Mouse (Mus musculus) thymus, postnatal 25 days (tissue): Measurements from ENCODE around the gene Dgkd.

Experiments used
- DNase-seq: peaks from one replicate; pipeline ENCODE4 v3.0.0; 2022

The Dgkd gene

DNA sequence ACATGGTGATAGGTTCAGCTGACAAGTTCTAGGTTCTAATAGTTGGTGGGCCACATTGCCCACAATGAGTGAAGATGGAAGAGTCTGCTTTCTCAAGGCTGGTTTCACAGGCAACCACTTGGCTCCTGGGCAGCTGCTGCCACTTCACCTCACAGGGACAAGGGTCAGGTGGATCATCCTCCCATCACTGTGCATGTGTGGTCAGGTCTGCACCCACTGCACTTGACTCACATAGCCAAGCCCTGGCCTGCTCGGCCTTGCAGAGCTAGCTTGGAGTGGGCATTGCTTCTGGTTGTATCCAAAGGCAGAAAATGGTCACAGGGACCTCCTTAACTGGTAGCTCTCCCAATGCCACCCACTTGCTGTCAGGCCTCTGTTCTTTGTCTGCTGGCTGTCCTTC is 88.7 kb downstream of the Dgkd start:
- no peak for DNase-seq

DNA sequence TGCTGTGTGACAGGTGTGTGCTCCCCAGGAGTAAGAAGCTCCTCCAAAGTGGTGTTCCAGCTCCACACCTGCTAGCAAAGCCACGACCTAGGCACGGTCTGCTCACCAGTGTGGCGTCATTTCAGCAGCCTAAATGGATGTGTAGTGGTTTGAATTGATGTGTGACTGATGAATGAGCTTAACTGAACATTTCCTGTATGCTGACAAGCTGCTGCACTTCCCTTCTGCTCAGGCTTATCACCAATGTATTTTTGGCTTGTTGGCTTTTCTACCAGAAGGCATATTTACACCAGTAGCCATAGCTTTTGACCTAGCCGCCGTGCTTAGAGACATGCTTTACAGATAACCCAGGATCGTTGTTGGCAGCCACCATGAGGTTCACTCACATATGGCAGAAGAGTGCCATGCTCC is 94.6 kb downstream of the Dgkd start:
- no peak for DNase-seq

- DNase-seq: no peak
These were observed 98.6 kb downstream of the Dgkd start for GRCm38 (mm10) chr1:87951641-87952040.

- DNase-seq: no peak
These were observed 100.0 kb downstream of the Dgkd start for GRCm38 (mm10) chr1:87953073-87953472.

DNA sequence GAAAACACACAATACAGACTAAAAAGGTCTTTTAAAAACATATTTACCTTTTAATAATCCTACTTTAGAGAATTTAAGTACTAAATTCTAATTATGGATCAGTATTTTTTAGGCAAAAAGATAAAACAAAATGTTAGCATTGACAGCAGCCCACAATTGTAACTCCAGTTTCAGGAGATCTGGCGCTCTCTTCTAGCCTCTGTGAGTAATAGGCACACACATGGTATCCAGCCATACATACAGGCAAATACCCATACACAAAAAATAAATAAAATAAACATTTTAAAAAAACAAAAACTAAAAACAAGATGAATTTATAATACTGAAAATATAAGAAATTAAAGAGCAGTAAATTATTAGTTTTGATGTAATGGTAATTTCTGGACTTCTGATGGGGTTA is 105.8 kb downstream of the Dgkd start:
- DNase-seq: no peak

DNA sequence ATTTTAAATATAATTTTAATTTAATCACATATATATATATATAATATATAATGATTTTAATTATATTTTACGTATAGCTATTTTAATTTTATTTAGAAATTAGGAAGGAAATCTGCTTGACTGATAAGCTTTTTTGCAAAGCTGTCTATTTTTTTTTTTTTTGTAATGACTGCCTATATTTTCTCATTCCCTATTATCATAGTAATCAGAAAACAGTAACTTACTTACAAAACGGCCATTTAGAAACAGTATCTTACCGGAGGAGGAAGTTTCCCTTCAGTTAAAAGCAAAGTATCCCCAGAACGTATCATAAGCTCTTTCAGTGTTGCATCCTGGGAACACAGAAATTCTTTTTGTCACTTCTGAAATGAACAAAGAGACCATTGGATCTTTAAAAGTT is 106.4 kb downstream of the Dgkd start:
- DNase-seq: no peak

- DNase-seq: no peak
These were observed 106.9 kb downstream of the Dgkd start for GRCm38 (mm10) chr1:87959998-87960431.

DNA sequence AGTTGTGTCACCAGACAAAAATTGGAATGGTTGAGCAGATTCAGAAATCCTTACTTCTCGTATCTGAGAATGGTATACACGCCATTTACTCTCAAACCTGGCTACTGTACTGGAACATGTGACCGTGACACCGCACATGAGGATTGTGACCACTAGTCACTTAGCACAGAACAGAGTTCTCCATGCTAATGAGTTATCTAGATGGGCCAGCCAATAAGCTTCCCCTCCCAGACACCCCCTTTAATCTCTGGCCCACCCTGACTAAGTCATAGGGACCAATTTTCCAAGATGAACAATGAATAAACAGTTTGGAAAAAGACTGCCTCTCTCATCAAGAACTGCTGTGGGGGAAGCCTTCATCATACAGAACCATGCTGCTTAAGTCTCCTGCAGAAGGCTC is 107.7 kb downstream of the Dgkd start:
- no peak for DNase-seq

DNA sequence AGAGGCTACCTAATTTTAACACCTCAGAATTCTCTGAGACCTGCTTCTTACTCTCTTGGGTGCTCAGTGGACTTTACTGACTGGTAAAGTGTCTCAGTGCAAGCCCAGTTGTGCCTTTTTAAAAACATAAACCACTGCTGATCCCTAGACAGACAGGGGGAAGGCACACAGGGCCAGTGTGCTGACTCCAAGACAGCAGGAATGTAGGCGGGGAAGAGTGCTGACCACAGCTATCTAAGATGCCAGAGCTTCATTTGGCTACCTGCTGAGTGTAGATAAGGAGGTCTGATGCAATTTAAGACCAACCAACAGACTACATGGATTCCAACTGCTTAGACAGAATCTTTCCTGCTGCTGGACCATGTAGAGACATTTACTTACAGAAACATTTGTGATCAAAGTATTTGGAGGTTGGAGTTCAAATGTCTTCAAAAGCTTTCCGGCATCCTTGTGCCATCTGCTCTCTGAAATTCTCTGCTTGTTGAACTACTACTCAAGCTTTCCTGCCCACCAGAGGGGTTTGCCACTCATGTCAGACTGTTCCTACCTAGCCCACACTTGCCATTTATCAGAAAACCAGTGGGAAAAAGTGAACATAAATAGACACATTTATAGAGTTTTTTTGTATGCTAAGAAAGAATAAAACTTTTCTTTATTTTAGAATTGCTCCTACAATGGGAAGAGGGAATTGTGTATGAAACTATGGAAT is 108.5 kb downstream of the Dgkd start:
- no peak for DNase-seq

GRCm38 (mm10) chr1:87970381-87970780 is 117.3 kb downstream of the Dgkd start:
- DNase-seq: no peak

GRCm38 (mm10) chr1:87982291-87982690 is 129.2 kb downstream of the Dgkd start:
- DNase-seq: no peak

- DNase-seq: no peak
These were observed 139.6 kb downstream of the Dgkd start for GRCm38 (mm10) chr1:87992716-87993115.
